Mouse (Mus musculus) MEL (cell line): ENCODE results near the gene Pcnx4. TPM values are rescaled to one million over a fixed set of nuclear protein-coding genes. Genes with fewer than 3 reads are reported as not detected.

Experiments
- DNase-seq: peaks from one replicate; pipeline ENCODE4 v3.0.0; 2011; ENCODE audit warnings: low read depth, low spot score
- H3K27ac ChIP-seq: 2 replicates; pipeline ENCODE4 v1.5.1; 2012; ENCODE audit warnings: low read depth, mild to moderate bottlenecking, control low read depth, low read length, moderate library complexity; ENCODE audit not compliant: control insufficient read depth
- H3K27me3 ChIP-seq, 2 experiments: fragments of 150-350 bp in 1 of 2; sonication (generic) in 1 of 2; 2 replicates each; pipeline ENCODE4 v1.6.1; 2012; ENCODE audit warnings: low read length in 2 of 2, mild to moderate bottlenecking in 2 of 2, improper control_type of control experiment in 1 of 2, moderate library complexity in 1 of 2; ENCODE audit not compliant: insufficient read depth in 2 of 2, control insufficient read depth in 1 of 2
- H3K36me3 ChIP-seq, 2 experiments: 2 replicates each; pipeline ENCODE4 v1.6.1; 2012 to 2014; ENCODE audit warnings: low read length in 2 of 2, improper control_type of control experiment in 1 of 2, inconsistent platforms in 1 of 2, mild to moderate bottlenecking in 1 of 2; ENCODE audit not compliant: insufficient read depth in 2 of 2, control insufficient read depth in 1 of 2
- H3K4me1 ChIP-seq, 2 experiments: fragments of 150-350 bp in 1 of 2; sonication (generic) in 1 of 2; 2 replicates each; pipeline ENCODE4 v1.6.1; 2012; ENCODE audit warnings: low read length in 2 of 2, improper control_type of control experiment in 1 of 2, mild to moderate bottlenecking in 1 of 2; ENCODE audit not compliant: insufficient read depth in 2 of 2, control insufficient read depth in 1 of 2
- H3K4me3 ChIP-seq, 2 experiments: fragments of 150-350 bp in 1 of 2; sonication (generic) in 1 of 2; 2 replicates each; pipeline ENCODE4 v1.5.1; 2012; ENCODE audit warnings: low read depth in 2 of 2, low read length in 2 of 2, mild to moderate bottlenecking in 2 of 2, moderate library complexity in 2 of 2, control low read depth in 1 of 2, improper control_type of control experiment in 1 of 2; ENCODE audit not compliant: control insufficient read depth in 1 of 2, insufficient read depth in 1 of 2
- H3K79me2 ChIP-seq: 2 replicates; pipeline ENCODE4 v1.6.1; 2012; ENCODE audit warnings: mild to moderate bottlenecking, low read length, moderate library complexity; ENCODE audit not compliant: control insufficient read depth, poor library complexity, insufficient read depth
- H3K9ac ChIP-seq: 2 replicates; pipeline ENCODE4 v1.6.1; 2012; ENCODE audit warnings: low read depth, mild to moderate bottlenecking, control low read depth, low read length, moderate library complexity; ENCODE audit not compliant: control insufficient read depth, poor library complexity, severe bottlenecking
- H3K9me3 ChIP-seq: fragments of 150-350 bp; sonication (generic); replicated peaks from 2 replicates; pipeline ENCODE4 v1.6.1; 2012; ENCODE audit warnings: mild to moderate bottlenecking, low read length, improper control_type of control experiment, moderate library complexity; ENCODE audit not compliant: insufficient read depth
- BHLHE40 ChIP-seq: IDR thresholded peaks from 2 replicates; pipeline ENCODE4 v1.6.1; 2012; ENCODE audit warnings: low read depth, mild to moderate bottlenecking, inconsistent platforms, low read length, improper control_type of control experiment, borderline replicate concordance
- CHD2 ChIP-seq: IDR thresholded peaks from 2 replicates; pipeline ENCODE4 v1.6.1; 2011; ENCODE audit warnings: low read length, improper control_type of control experiment
- CTCF ChIP-seq, 3 experiments: IDR thresholded peaks in 2 of 3; conservative IDR thresholded peaks in 1 of 3; 2 replicates each; pipeline ENCODE4 v1.5.1; 2011 to 2012; ENCODE audit warnings: low read length in 3 of 3, low read depth in 2 of 3, mild to moderate bottlenecking in 2 of 3, improper control_type of control experiment in 1 of 3, inconsistent platforms in 1 of 3, mixed read lengths in 1 of 3, moderate library complexity in 1 of 3; ENCODE audit not compliant: control insufficient read depth in 1 of 3, insufficient read depth in 1 of 3, poor library complexity in 1 of 3, severe bottlenecking in 1 of 3
- ELF1 ChIP-seq: IDR thresholded peaks from 2 replicates; pipeline ENCODE4 v1.6.1; 2014; ENCODE audit warnings: low read depth, mild to moderate bottlenecking, inconsistent platforms, low read length, improper control_type of control experiment, moderate library complexity
- EP300 ChIP-seq, 2 experiments: IDR thresholded peaks; 2 replicates each; pipeline ENCODE4 v1.6.1; 2011; ENCODE audit warnings: improper control_type of control experiment in 2 of 2, low read length in 2 of 2, low read depth in 1 of 2, mild to moderate bottlenecking in 1 of 2
- ETS1 ChIP-seq: IDR thresholded peaks from 2 replicates; pipeline ENCODE4 v1.6.1; 2012; ENCODE audit warnings: low read depth, mild to moderate bottlenecking, inconsistent platforms, low read length, improper control_type of control experiment, moderate library complexity
- GATA1 ChIP-seq: IDR thresholded peaks from 2 replicates; pipeline ENCODE4 v1.6.1; 2011; ENCODE audit warnings: low read depth, low read length, improper control_type of control experiment
- HCFC1 ChIP-seq: IDR thresholded peaks from 2 replicates; pipeline ENCODE4 v1.6.1; 2012; ENCODE audit warnings: low read depth, mild to moderate bottlenecking, inconsistent platforms, low read length, improper control_type of control experiment, moderate library complexity
- JUND ChIP-seq: IDR thresholded peaks from 2 replicates; pipeline ENCODE4 v1.6.1; 2011; ENCODE audit warnings: low read depth, mild to moderate bottlenecking, improper control_type of control experiment, low read length
- KAT2A ChIP-seq: conservative IDR thresholded peaks from 2 replicates; pipeline ENCODE4 v1.6.1; 2012; ENCODE audit warnings: low read depth, low read length, improper control_type of control experiment, inconsistent platforms
- MAX ChIP-seq: IDR thresholded peaks from 2 replicates; pipeline ENCODE4 v1.6.1; 2011; ENCODE audit warnings: low read length, improper control_type of control experiment
- MXI1 ChIP-seq: IDR thresholded peaks from 2 replicates; pipeline ENCODE4 v1.6.1; 2011; ENCODE audit warnings: mild to moderate bottlenecking, low read depth, low read length, improper control_type of control experiment
- MYB ChIP-seq: IDR thresholded peaks from 2 replicates; pipeline ENCODE4 v1.6.1; 2011; ENCODE audit warnings: mild to moderate bottlenecking, low read depth, low read length, improper control_type of control experiment
- NELFE ChIP-seq: IDR thresholded peaks from 2 replicates; pipeline ENCODE4 v1.6.1; 2011; ENCODE audit warnings: low read depth, low read length, improper control_type of control experiment
- NRF1 ChIP-seq: IDR thresholded peaks from 2 replicates; pipeline ENCODE4 v1.6.1; 2014; ENCODE audit warnings: low read depth, mild to moderate bottlenecking, inconsistent platforms, low read length, improper control_type of control experiment, moderate library complexity; ENCODE audit not compliant: poor library complexity, insufficient read depth, severe bottlenecking
- POLR2A ChIP-seq, 2 experiments: IDR thresholded peaks; 2 replicates each; pipeline ENCODE4 v1.6.1; 2011 to 2012; ENCODE audit warnings: low read length in 2 of 2, mild to moderate bottlenecking in 2 of 2, control low read depth in 1 of 2, improper control_type of control experiment in 1 of 2, low read depth in 1 of 2, moderate library complexity in 1 of 2; ENCODE audit not compliant: control insufficient read depth in 1 of 2, insufficient read depth in 1 of 2, poor library complexity in 1 of 2
- POLR2AphosphoS2 ChIP-seq: IDR thresholded peaks from 2 replicates; pipeline ENCODE4 v1.6.1; 2011; ENCODE audit warnings: low read length, improper control_type of control experiment
- POLR2AphosphoS5 ChIP-seq: IDR thresholded peaks from 2 replicates; pipeline ENCODE4 v1.6.1; 2012; ENCODE audit warnings: low read depth, borderline replicate concordance, mild to moderate bottlenecking, inconsistent platforms, low read length, moderate library complexity, mixed read lengths
- RCOR1 ChIP-seq: IDR thresholded peaks from 2 replicates; pipeline ENCODE4 v1.6.1; 2012; ENCODE audit warnings: low read depth, mild to moderate bottlenecking, inconsistent platforms, low read length, improper control_type of control experiment
- SMC3 ChIP-seq: IDR thresholded peaks from 2 replicates; pipeline ENCODE4 v1.6.1; 2011; ENCODE audit warnings: low read depth, low read length, improper control_type of control experiment
- TAL1 ChIP-seq: IDR thresholded peaks from 2 replicates; pipeline ENCODE4 v1.6.1; 2012; ENCODE audit warnings: mild to moderate bottlenecking, inconsistent platforms, low read length, moderate library complexity, mixed read lengths
- UBTF ChIP-seq: IDR thresholded peaks from 2 replicates; pipeline ENCODE4 v1.6.1; 2012; ENCODE audit warnings: low read depth, mild to moderate bottlenecking, inconsistent platforms, low read length, improper control_type of control experiment, moderate library complexity, borderline replicate concordance; ENCODE audit not compliant: insufficient read depth
- USF2 ChIP-seq, 2 experiments: IDR thresholded peaks; 2 replicates each; pipeline ENCODE4 v1.6.1; 2011 to 2012; ENCODE audit warnings: improper control_type of control experiment in 2 of 2, low read length in 2 of 2, borderline replicate concordance in 1 of 2, inconsistent platforms in 1 of 2, low read depth in 1 of 2, mild to moderate bottlenecking in 1 of 2; ENCODE audit not compliant: insufficient read depth in 1 of 2
- ZKSCAN1 ChIP-seq: IDR thresholded peaks from 2 replicates; pipeline ENCODE4 v1.6.1; 2012; ENCODE audit warnings: low read depth, mild to moderate bottlenecking, inconsistent platforms, low read length, improper control_type of control experiment, moderate library complexity
- ZNF384 ChIP-seq: IDR thresholded peaks from 2 replicates; pipeline ENCODE4 v1.6.1; 2012; ENCODE audit warnings: low read depth, mild to moderate bottlenecking, inconsistent platforms, low read length, improper control_type of control experiment
- polyA plus RNA-seq, 2 experiments: library from polyadenylated mRNA; stranded (reverse) in 1 of 2; unstranded in 1 of 2; fragments of >175 nt in 1 of 2; fragments of >200 nt in 1 of 2; gene quantifications; 2 replicates each; pipeline versions ENCODE4 v1.2.1 to v1.2.4; 2012; ENCODE audit warnings: low replicate concordance in 2 of 2, low read depth in 1 of 2; ENCODE audit not compliant: insufficient read length in 2 of 2, insufficient read depth in 1 of 2, missing spikeins in 1 of 2
- total RNA-seq: library from RNA; depleted of rRNA; stranded (reverse); fragments of 300-350 nt; gene quantifications from 2 replicates; pipeline ENCODE4 v1.2.3, GENCODE M21; 2012

The Pcnx4 gene
- total and polyA plus RNA-seq, 3 experiments = 3.2 to 5.2 TPM; not detected in 1

- Histone ChIP-seq H3K36me3 (peaks cover 0 to 11% of the 10 kb centered on the region in 2 experiments; a peak in 2 of 4 replicates), H3K4me3 (no peak overlapping the region), H3K9me3 (no peaks in the 10 kb centered on the region), H3K79me2 (no peaks in the 10 kb centered on the region), H3K9ac (no peak overlapping the region), H3K4me1 (peaks cover 0 to 14% of the 10 kb centered on the region in 2 experiments; a peak in 2 of 4 replicates), H3K27ac (no peak overlapping the region), H3K27me3 (no peaks in the 10 kb centered on the region)
- TF ChIP-seq EP300 (IDR thresholded peaks at IDR 0.05; ENCODE audit: low read depth in 1 of 2, low read length in 2 of 2) = no peak
- TF ChIP-seq RCOR1 = no peak
- no peak for TF ChIP-seq BHLHE40
- TF ChIP-seq ETS1 = no peak
- no peak for TF ChIP-seq POLR2AphosphoS5
- no peak for TF ChIP-seq NELFE
- TF ChIP-seq GATA1 = no peak
- TF ChIP-seq TAL1 = no peak
- no peak for TF ChIP-seq MAX
- no peak for TF ChIP-seq HCFC1
- no peak for TF ChIP-seq POLR2A (IDR thresholded peaks at IDR 0.05; ENCODE audit: control insufficient read depth in 1 of 2, insufficient read depth in 1 of 2, low read depth in 1 of 2, low read length in 2 of 2, poor library complexity in 1 of 2)
- TF ChIP-seq MYB = no peak
- no peak for TF ChIP-seq MXI1
- no peak for TF ChIP-seq USF2 (IDR thresholded peaks at IDR 0.05; ENCODE audit: borderline replicate concordance in 1 of 2, insufficient read depth in 1 of 2, low read depth in 1 of 2, low read length in 2 of 2)
- TF ChIP-seq UBTF = no peak
- no peak for TF ChIP-seq KAT2A
- TF ChIP-seq JUND = no peak
- DNase-seq = no peak
Observed at GRCm38 (mm10) chr12:72620856-72621255, 84.7 kb downstream of the Pcnx4 start.

GRCm38 (mm10) chr12:72621441-72621840 is 85.3 kb downstream of the Pcnx4 start:
- Histone ChIP-seq H3K4me1 (peaks cover 0 to 14% of the 10 kb centered on the region in 2 experiments; a peak in 2 of 4 replicates), H3K9me3 (no peaks in the 10 kb centered on the region), H3K36me3 (peaks cover 0 to 11% of the 10 kb centered on the region in 2 experiments; a peak in 2 of 4 replicates), H3K27ac (no peak overlapping the region), H3K9ac (no peak overlapping the region), H3K79me2 (no peaks in the 10 kb centered on the region), H3K4me3 (no peak overlapping the region), H3K27me3 (no peaks in the 10 kb centered on the region)
- TF ChIP-seq GATA1 (no peak), POLR2AphosphoS2 (no peak), ZKSCAN1 (no peak), JUND (no peak), CHD2 (no peak), HCFC1 (no peak), TAL1 (no peak), POLR2A (IDR thresholded peaks at IDR 0.05; ENCODE audit: control insufficient read depth in 1 of 2, insufficient read depth in 1 of 2, low read depth in 1 of 2, low read length in 2 of 2, poor library complexity in 1 of 2) (no peak), SMC3 (no peak), CTCF (IDR thresholded peaks at IDR 0.05 in 2 of 3, conservative IDR thresholded peaks at IDR 0.05 in 1 of 3; ENCODE audit: control insufficient read depth in 1 of 3, insufficient read depth in 1 of 3, low read depth in 2 of 3, low read length in 3 of 3, poor library complexity in 1 of 3, severe bottlenecking in 1 of 3) (no peak), POLR2AphosphoS5 (no peak), ELF1 (no peak), MAX (no peak), NRF1 (no peak), MXI1 (no peak), ZNF384 (no peak)
- no peak for DNase-seq
